Mouse (Mus musculus) spleen, postnatal 36 days (tissue): ENCODE measurements around the gene Srbd1.

Experiments
- DNase-seq, 2 experiments: peaks; one replicate each; pipeline ENCODE4 v3.0.0; 2022; ENCODE audit warnings: low spot score in 2 of 2, mixed read lengths in 1 of 2

Gene Srbd1

GRCm38 (mm10) chr17:86035146-86035545 is 109.8 kb downstream of the Srbd1 start:
- no peak for DNase-seq

- no peak for DNase-seq
Observed at GRCm38 (mm10) chr17:86034641-86035040, 110.3 kb downstream of the Srbd1 start.

GRCm38 (mm10) chr17:86032113-86032714 is 112.8 kb downstream of the Srbd1 start:
- DNase-seq = no peak

GRCm38 (mm10) chr17:86030016-86030415 is 115.0 kb downstream of the Srbd1 start:
- DNase-seq = no peak

- no peak for DNase-seq
Observed at GRCm38 (mm10) chr17:86029175-86029574, 115.8 kb downstream of the Srbd1 start.

GRCm38 (mm10) chr17:86027577-86028199 is 117.3 kb downstream of the Srbd1 start:
- DNase-seq = no peak

- DNase-seq = no peak
Observed at GRCm38 (mm10) chr17:86024589-86024988, 120.4 kb downstream of the Srbd1 start.

- DNase-seq = no peak
Observed at GRCm38 (mm10) chr17:86022366-86022765, 122.6 kb downstream of the Srbd1 start.

GRCm38 (mm10) chr17:86021815-86022214 is 123.2 kb downstream of the Srbd1 start:
- DNase-seq = no peak

GRCm38 (mm10) chr17:86021231-86021630 is 123.7 kb downstream of the Srbd1 start:
- no peak for DNase-seq

- DNase-seq = no peak
Observed at GRCm38 (mm10) chr17:86019793-86020192, 125.2 kb downstream of the Srbd1 start.

GRCm38 (mm10) chr17:86014246-86014645 is 130.7 kb downstream of the Srbd1 start:
- DNase-seq = no peak

GRCm38 (mm10) chr17:86012576-86012975 is 132.4 kb downstream of the Srbd1 start:
- DNase-seq = no peak

GRCm38 (mm10) chr17:86011849-86012248 is 133.1 kb downstream of the Srbd1 start:
- no peak for DNase-seq

GRCm38 (mm10) chr17:86008401-86008800 is 136.6 kb downstream of the Srbd1 start:
- DNase-seq = no peak

- no peak for DNase-seq
Observed at GRCm38 (mm10) chr17:86002113-86002512, 142.9 kb downstream of the Srbd1 start.

- no peak for DNase-seq
Observed at GRCm38 (mm10) chr17:86001667-86002066, 143.3 kb downstream of the Srbd1 start.

- no peak for DNase-seq
Observed at GRCm38 (mm10) chr17:85995727-85996126, 149.2 kb downstream of the Srbd1 start.

GRCm38 (mm10) chr17:85995086-85995485 is 149.9 kb downstream of the Srbd1 start:
- DNase-seq = no peak

GRCm38 (mm10) chr17:85989058-85989769 is 155.8 kb downstream of the Srbd1 start:
- no peak for DNase-seq

- DNase-seq = no peak
Observed at GRCm38 (mm10) chr17:85987531-85987930, 157.4 kb downstream of the Srbd1 start.

- no peak for DNase-seq
Observed at GRCm38 (mm10) chr17:85986624-85987023, 158.4 kb downstream of the Srbd1 start.

- no peak for DNase-seq
Observed at GRCm38 (mm10) chr17:85986181-85986580, 158.8 kb downstream of the Srbd1 start.
